Mouse (Mus musculus): ENCODE measurements around the gene Xylt2.
"Not testable (repeated sequence)": the region's sequence is repeated elsewhere in the genome, so short reads cannot be mapped to it uniquely, and the experiment has no call there.

The Xylt2 gene

DNA sequence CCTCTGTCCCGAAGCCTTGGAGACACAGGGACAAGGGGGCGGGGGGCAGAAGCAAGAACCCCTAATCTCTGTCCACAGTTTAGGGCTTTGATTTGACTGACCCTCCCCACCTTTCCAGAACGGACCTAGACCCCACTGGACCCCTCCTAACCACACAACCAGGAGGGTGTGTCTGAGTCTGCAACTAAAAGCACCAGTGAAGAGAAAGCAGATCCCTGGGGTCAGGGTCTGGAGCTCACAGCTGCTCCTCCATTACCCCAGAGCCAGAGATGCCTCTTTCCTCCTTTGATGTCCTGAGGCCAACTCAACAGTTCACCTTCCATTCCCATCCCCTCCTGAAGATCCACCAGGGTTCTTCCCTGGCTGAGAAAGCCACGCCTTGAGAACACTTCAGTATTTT, 1.0 kb downstream of the Xylt2 start:
- DNase-seq (ENCODE audit: low read depth), result no peak

DNA sequence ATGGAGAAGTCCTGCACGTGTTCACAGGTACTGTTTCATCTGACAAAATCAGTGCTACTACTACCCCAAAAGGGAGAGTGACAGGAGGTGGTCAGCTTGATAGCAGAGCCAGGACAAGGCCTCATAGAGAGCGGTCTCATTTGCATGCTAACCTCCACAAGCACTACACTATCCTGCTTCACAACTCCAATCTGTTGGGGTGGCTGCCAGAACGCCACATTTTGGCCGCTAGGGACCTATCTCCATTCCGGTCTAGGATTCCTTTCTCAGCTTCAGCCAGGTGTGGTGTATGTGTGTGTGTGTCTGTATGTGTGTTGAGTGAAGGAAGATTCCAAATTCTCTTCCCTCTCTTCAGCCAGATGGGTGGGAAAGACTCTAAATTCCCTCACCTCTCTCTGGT, 1.9 kb downstream of the Xylt2 start:
- no peak for DNase-seq (ENCODE audit: low read depth)

- DNase-seq (ENCODE audit: low read depth), result no peak
These were observed 2.3 kb downstream of the Xylt2 start for GRCm38 (mm10) chr11:94674984-94675383.

- no peak for DNase-seq (ENCODE audit: low read depth)
These were observed 12.0 kb downstream of the Xylt2 start for GRCm38 (mm10) chr11:94665281-94665680.

DNA sequence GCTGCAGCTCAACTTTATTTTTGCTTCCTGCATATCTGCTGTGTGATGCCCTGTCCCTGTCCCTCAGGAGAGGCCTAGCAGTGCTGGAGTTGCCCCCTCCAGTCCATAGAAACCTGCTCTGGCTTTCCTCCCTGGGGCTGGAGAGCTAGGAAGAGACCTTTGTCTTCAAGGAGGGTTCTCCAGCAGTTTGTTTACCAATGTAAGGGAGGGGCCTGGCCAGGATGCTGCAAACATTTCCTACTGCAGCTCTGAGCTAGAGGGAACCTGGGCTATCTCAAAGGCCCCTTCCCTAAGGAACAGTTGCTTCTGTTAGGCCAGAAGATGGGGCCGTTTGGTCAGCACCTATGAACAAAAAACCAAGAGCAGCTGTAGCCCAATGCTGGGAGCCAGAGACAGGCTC, 16.0 kb downstream of the Xylt2 start:
- no peak for DNase-seq (ENCODE audit: low read depth)

DNA sequence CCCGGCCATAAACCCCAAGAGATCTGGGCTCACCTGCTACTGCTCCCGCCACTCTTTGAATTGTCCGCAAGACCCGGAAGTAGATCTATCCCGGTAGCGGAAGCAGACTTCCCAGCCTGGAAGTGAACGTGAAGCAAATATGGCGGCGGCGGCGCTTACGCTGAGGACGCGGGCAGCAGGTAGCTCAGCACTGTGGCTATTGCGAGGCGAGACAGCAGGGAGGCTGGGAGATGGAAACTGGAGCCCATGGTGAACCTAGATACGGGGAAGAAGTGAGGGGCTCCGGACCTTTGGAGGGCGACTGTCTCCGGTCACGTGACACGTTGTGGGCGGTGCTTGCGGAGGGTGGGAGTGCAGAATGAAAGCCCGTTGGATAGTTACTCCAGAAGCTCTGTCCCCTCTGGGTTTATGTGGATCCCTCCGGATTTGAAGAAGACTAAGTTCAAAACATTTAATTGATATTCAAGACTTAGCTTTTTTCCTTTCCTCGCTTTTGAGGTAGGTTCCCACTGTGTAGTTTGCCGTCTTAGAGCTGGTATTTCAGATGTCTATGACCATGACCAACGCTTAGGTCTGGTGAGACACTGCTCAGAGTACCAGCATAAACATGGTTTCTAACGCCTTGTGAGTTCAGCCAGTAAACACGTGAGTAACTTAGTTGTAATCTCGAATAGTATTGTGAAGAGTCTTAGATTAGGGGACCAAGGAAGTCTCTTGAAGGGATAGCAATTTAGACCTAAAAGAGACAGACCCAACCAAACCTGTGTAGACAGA, 23.5 kb downstream of the Xylt2 start, which contains the start of the genes Mrpl27 and Eme1:
Gene Mrpl27, plus strand, starts transcription at position 105 of the 774 bp plus-strand sequence.
Gene Eme1, minus strand, starts transcription at position 302 of the 774 bp plus-strand sequence.
- peak; percentile 70 for DNase-seq (ENCODE audit: low read depth)

- DNase-seq (ENCODE audit: low read depth), result no peak
These were observed 24.3 kb downstream of the Xylt2 start for GRCm38 (mm10) chr11:94652973-94653372.

DNA sequence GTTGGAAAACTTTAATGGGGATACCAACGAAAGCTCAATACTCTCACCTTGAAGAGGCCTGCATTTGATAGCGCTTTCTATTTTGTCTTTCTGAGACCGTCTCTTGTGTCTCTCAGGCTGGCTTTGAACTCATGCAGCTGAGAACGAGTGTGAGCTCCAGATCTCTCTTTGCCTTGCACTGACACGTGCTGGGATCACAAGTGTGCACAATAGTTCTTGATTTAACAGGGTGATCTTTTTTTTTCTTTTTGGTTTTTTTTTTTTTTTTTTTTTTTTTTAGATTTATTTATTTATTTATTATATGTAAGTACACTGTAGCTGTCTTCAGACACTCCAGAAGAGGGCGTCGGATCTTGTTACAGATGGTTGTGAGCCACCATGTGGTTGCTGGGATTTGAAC, 26.1 kb downstream of the Xylt2 start:
- DNase-seq (ENCODE audit: low read depth), result not testable (repeated sequence)

DNA sequence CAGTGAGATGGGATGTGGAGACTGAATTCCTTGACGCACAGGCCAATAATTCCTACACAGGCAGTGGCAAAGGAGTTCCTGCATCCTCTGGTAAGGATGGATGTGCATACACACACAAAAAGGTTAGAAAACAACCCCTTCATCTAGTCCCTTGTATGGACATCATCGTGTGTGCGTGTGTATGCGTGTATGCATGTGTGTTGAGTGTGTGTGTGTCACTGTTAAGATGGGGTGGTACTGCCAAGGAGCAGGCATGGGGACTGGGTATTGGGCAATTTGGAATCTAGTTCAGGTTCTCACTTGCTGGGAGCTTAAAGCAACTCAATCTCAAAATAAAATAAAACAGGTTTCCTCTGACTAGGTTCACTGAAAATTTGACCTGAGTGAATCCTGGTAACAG, 30.9 kb downstream of the Xylt2 start:
- DNase-seq (ENCODE audit: low read depth), result no peak

DNA sequence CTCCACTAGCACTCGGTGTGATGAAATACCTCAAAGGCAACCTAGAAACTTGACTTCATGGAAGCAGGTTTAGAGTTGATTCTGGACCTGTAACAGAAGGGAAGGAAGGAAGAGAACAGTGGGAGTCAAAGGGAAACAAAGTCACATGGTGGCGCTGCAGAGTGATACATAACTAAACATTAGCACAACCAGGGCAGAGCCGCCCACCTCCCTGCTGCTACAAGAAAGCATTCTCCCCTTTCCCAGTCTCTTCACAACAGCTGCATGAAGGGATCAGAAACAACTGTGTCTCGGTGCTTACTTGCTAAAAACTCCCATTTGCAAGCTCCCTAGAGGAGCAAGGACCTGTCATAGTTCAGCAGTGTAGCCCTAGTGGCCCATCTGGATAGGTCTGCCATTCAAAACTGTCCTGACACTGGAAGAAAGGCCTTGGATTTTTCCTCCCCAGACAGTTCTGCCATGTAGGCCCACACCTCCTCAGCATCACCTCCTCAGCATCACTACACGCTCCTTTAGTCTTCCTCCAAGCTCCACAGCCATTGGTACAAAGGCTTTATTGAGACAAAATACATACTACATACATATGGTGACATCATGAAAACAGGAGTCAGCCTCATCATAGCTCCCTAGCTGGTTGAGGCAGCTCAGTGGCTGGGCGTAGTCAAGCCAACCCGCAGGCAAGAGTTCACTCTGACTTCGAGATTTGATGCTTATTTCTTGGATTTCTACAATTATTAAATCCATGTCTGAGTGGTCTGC, 32.7 kb downstream of the Xylt2 start:
- DNase-seq (ENCODE audit: low read depth), result no peak

DNA sequence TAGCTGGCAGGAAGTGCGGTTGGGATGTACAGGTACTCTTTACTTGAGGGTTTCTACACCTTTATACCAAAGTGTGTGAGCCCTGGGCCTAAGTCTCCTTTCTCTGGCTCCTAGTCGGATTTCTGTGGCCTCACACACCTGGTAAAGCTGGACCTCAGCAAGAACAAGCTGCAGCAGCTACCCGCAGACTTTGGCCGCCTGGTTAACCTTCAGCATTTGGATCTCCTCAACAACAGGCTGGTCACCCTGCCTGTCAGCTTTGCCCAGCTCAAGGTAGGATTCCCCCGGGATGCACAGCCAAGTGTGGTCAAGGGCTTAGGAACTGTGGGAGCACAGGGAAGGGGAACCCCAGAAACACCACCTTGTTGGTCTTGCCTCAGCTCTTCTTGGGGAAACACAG, 42.9 kb downstream of the Xylt2 start:
- DNase-seq (ENCODE audit: low read depth), result no peak

- DNase-seq (ENCODE audit: low read depth), result no peak
These were observed 44.3 kb downstream of the Xylt2 start for GRCm38 (mm10) chr11:94632988-94633387.

DNA sequence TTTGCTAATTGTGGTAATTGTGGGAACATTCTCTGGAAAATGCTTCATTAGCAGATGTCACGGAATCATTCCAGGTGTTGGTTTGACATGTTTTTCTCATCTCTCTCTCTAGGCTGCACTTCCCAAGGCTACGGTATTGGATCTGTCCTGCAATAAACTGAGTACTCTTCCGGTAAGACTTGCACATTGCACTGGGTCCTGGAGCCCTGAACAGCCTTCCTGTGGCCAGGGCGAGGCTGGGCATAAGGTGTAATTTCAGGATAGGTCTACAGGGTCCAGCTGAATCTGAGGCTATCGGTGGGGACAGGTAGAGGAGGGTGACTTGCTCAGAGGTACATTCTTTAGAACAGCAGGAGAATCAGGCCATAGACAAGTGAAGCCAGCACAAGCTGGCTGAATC, 45.3 kb downstream of the Xylt2 start:
- no peak for DNase-seq (ENCODE audit: low read depth)

- DNase-seq (ENCODE audit: low read depth), result peak; percentile 25
These were observed 46.9 kb downstream of the Xylt2 start for GRCm38 (mm10) chr11:94630199-94631011.

- no peak for DNase-seq (ENCODE audit: low read depth)
These were observed 47.5 kb downstream of the Xylt2 start for GRCm38 (mm10) chr11:94629884-94630198.

DNA sequence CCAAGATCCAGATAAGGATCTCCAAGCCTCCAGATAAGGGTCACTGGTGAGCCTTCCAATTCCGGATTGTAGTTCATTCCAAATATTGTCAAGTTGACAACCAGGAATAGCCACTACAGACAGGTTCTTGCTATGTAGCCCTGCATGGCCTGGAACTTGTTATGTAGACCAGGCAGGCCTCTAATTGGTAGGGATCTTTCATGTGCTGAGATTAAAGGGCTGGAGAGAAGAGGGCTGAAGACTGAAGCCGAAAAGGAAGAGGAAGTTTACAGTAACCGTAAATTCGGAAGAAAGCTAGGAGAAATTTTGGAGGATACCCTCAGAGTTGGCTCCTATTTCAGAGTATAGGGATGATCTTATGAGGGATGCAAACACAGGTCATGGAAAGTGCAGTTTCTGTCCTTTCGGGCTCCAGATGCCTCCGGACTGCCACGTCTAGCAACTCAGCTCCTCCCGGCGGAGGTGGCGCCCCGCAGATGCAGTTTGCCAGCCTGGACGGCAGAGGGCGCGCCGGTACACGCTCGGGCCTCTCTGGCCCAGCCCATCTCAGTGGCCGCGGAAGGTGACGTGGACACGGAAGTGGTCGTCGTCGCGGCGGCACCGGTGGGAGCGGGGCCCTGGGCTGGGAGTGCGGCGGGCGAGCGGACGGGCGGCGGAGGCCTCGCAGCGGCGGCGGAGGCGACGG, 48.0 kb downstream of the Xylt2 start, which contains the start of gene Lrrc59:
Gene Lrrc59, plus strand, starts transcription at position 569 of the 685 bp plus-strand sequence.
- DNase-seq (ENCODE audit: low read depth), result peak; percentile 80

DNA sequence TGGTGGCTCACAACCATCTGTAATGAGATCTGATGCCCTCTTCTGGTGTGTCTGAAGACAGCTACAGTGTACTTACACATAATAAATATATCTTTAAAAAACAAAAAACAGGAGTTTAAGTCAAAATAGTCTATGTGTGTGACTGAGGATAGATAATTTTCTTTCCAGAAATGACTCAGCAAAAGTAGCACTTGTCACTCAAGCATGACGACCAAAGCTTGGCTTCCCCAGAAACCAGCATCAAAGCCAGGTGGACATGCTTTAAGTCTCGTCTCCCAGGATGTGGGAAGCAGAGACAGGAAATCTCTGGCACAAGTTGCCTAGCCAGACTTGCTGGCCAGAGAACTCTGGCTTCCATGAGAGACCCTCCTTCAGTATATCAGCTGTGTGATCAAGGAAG, 55.2 kb downstream of the Xylt2 start:
- peak; percentile 20 for DNase-seq (ENCODE audit: low read depth)

GRCm38 (mm10) chr11:94621458-94621852, 55.9 kb downstream of the Xylt2 start:
- DNase-seq (ENCODE audit: low read depth), result no peak

DNA sequence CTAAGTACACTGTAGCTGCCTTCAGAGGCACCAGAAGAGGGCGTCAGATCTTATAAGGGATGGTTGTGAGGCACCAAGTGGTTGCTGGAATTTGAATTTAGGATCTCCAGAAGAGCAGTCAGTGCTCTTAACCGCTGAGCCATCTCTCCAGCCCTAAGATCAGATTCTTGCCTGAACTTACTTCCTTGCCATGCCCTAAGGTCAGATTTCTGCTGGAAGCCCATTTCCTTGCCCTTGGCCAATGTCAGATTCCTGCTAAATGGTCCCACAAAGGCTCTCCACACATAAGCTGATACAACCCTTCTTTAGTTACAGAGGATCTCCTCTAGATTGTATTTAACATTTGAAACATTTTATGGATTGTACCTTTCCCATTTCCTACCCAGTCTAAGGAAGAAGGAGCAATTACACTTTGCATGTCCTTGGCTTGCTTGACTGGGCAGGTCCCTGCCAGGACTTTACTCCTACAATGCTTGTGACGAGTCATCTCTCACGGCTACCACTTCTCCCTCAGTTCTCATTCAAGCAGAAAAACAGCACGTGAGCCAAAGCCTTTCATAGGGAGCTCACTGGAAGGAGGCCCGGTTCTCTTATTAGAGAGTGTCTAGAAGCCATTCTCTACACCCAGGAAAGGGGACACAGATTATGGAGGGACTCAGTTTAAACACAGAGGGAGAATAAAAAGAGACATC, 56.4 kb downstream of the Xylt2 start:
- no peak for DNase-seq (ENCODE audit: low read depth)

DNA sequence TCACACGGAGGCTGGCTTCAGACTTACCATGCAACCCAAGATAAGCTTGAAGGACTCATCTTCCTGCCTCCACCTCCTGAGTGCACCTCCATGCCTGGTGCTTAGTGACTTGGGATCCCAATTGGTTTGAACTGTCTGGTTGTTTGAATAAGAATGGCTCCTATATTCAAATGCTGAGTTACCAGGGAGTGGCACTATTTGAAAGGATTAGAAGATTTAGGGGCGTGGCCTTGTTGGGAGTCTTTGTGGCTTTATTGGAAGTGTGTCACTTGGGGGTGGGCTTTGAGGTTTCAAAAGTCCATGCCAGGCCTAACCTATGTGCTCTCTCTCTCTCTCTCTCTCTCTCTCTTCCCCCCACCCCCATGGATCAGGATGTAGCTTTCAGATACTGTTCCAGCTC, 59.7 kb downstream of the Xylt2 start:
- no peak for DNase-seq (ENCODE audit: low read depth)

DNA sequence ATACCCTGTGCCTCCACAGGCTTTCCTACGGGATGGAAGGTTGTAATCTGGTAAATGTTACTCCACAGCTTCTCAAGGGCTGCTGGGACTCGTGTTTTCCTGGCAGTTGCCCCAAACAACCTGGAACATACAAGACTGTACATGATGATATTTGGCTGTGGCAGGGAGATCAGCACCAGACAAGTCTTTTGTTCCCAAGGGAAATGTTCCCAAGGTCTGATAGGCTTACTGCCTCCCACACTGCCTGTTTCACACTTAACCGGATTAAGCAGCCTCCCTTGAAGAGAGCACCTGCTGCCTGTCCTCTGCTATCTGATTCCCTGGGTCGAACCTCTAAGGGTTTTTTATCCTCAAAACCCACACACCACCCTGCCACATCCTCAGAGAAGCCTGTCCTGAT, 61.8 kb downstream of the Xylt2 start:
- DNase-seq (ENCODE audit: low read depth), result no peak

Data from c-Kit-positive CD71-positive TER-119-negative erythroid progenitor cells, embryonic 14.5 days (primary cell).